Mouse (Mus musculus) MEL (cell line): ENCODE data around the gene Pcsk4. TPM values are rescaled to one million over a fixed set of nuclear protein-coding genes. Genes with fewer than 3 reads are reported as not detected.

Experiments
- DNase-seq: peaks from one replicate; pipeline ENCODE4 v3.0.0; 2011; ENCODE audit warnings: low read depth, low spot score
- H3K27ac ChIP-seq: 2 replicates; pipeline ENCODE4 v1.5.1; 2012; ENCODE audit warnings: low read depth, mild to moderate bottlenecking, control low read depth, low read length, moderate library complexity; ENCODE audit not compliant: control insufficient read depth
- H3K27me3 ChIP-seq, 2 experiments: fragments of 150-350 bp in 1 of 2; sonication (generic) in 1 of 2; 2 replicates each; pipeline ENCODE4 v1.6.1; 2012; ENCODE audit warnings: low read length in 2 of 2, mild to moderate bottlenecking in 2 of 2, improper control_type of control experiment in 1 of 2, moderate library complexity in 1 of 2; ENCODE audit not compliant: insufficient read depth in 2 of 2, control insufficient read depth in 1 of 2
- H3K36me3 ChIP-seq, 2 experiments: 2 replicates each; pipeline ENCODE4 v1.6.1; 2012 to 2014; ENCODE audit warnings: low read length in 2 of 2, improper control_type of control experiment in 1 of 2, inconsistent platforms in 1 of 2, mild to moderate bottlenecking in 1 of 2; ENCODE audit not compliant: insufficient read depth in 2 of 2, control insufficient read depth in 1 of 2
- H3K4me1 ChIP-seq, 2 experiments: fragments of 150-350 bp in 1 of 2; sonication (generic) in 1 of 2; 2 replicates each; pipeline ENCODE4 v1.6.1; 2012; ENCODE audit warnings: low read length in 2 of 2, improper control_type of control experiment in 1 of 2, mild to moderate bottlenecking in 1 of 2; ENCODE audit not compliant: insufficient read depth in 2 of 2, control insufficient read depth in 1 of 2
- H3K4me3 ChIP-seq, 2 experiments: fragments of 150-350 bp in 1 of 2; sonication (generic) in 1 of 2; 2 replicates each; pipeline ENCODE4 v1.5.1; 2012; ENCODE audit warnings: low read depth in 2 of 2, low read length in 2 of 2, mild to moderate bottlenecking in 2 of 2, moderate library complexity in 2 of 2, control low read depth in 1 of 2, improper control_type of control experiment in 1 of 2; ENCODE audit not compliant: control insufficient read depth in 1 of 2, insufficient read depth in 1 of 2
- H3K79me2 ChIP-seq: 2 replicates; pipeline ENCODE4 v1.6.1; 2012; ENCODE audit warnings: mild to moderate bottlenecking, low read length, moderate library complexity; ENCODE audit not compliant: control insufficient read depth, poor library complexity, insufficient read depth
- H3K9ac ChIP-seq: 2 replicates; pipeline ENCODE4 v1.6.1; 2012; ENCODE audit warnings: low read depth, mild to moderate bottlenecking, control low read depth, low read length, moderate library complexity; ENCODE audit not compliant: control insufficient read depth, poor library complexity, severe bottlenecking
- H3K9me3 ChIP-seq: fragments of 150-350 bp; sonication (generic); replicated peaks from 2 replicates; pipeline ENCODE4 v1.6.1; 2012; ENCODE audit warnings: mild to moderate bottlenecking, low read length, improper control_type of control experiment, moderate library complexity; ENCODE audit not compliant: insufficient read depth
- BHLHE40 ChIP-seq: IDR thresholded peaks from 2 replicates; pipeline ENCODE4 v1.6.1; 2012; ENCODE audit warnings: low read depth, mild to moderate bottlenecking, inconsistent platforms, low read length, improper control_type of control experiment, borderline replicate concordance
- CHD2 ChIP-seq: IDR thresholded peaks from 2 replicates; pipeline ENCODE4 v1.6.1; 2011; ENCODE audit warnings: low read length, improper control_type of control experiment
- E2F4 ChIP-seq: IDR thresholded peaks from 2 replicates; pipeline ENCODE4 v1.6.1; 2011; ENCODE audit warnings: low read depth, low read length, improper control_type of control experiment, borderline replicate concordance
- ELF1 ChIP-seq: IDR thresholded peaks from 2 replicates; pipeline ENCODE4 v1.6.1; 2014; ENCODE audit warnings: low read depth, mild to moderate bottlenecking, inconsistent platforms, low read length, improper control_type of control experiment, moderate library complexity
- GATA1 ChIP-seq: IDR thresholded peaks from 2 replicates; pipeline ENCODE4 v1.6.1; 2011; ENCODE audit warnings: low read depth, low read length, improper control_type of control experiment
- KAT2A ChIP-seq: conservative IDR thresholded peaks from 2 replicates; pipeline ENCODE4 v1.6.1; 2012; ENCODE audit warnings: low read depth, low read length, improper control_type of control experiment, inconsistent platforms
- MAZ ChIP-seq: IDR thresholded peaks from 2 replicates; pipeline ENCODE4 v1.6.1; 2012; ENCODE audit warnings: low read depth, mild to moderate bottlenecking, inconsistent platforms, low read length, improper control_type of control experiment
- MXI1 ChIP-seq: IDR thresholded peaks from 2 replicates; pipeline ENCODE4 v1.6.1; 2011; ENCODE audit warnings: mild to moderate bottlenecking, low read depth, low read length, improper control_type of control experiment
- MYB ChIP-seq: IDR thresholded peaks from 2 replicates; pipeline ENCODE4 v1.6.1; 2011; ENCODE audit warnings: mild to moderate bottlenecking, low read depth, low read length, improper control_type of control experiment
- MYC ChIP-seq: IDR thresholded peaks from 2 replicates; pipeline ENCODE4 v1.6.1; 2011; ENCODE audit warnings: low read depth, mild to moderate bottlenecking, low read length, improper control_type of control experiment, moderate library complexity
- POLR2AphosphoS2 ChIP-seq: IDR thresholded peaks from 2 replicates; pipeline ENCODE4 v1.6.1; 2011; ENCODE audit warnings: low read length, improper control_type of control experiment
- POLR2AphosphoS5 ChIP-seq: IDR thresholded peaks from 2 replicates; pipeline ENCODE4 v1.6.1; 2012; ENCODE audit warnings: low read depth, borderline replicate concordance, mild to moderate bottlenecking, inconsistent platforms, low read length, moderate library complexity, mixed read lengths
- RAD21 ChIP-seq: IDR thresholded peaks from 2 replicates; pipeline ENCODE4 v1.6.1; 2011; ENCODE audit warnings: mild to moderate bottlenecking, low read depth, low read length, improper control_type of control experiment
- RCOR1 ChIP-seq: IDR thresholded peaks from 2 replicates; pipeline ENCODE4 v1.6.1; 2012; ENCODE audit warnings: low read depth, mild to moderate bottlenecking, inconsistent platforms, low read length, improper control_type of control experiment
- SMC3 ChIP-seq: IDR thresholded peaks from 2 replicates; pipeline ENCODE4 v1.6.1; 2011; ENCODE audit warnings: low read depth, low read length, improper control_type of control experiment
- TAL1 ChIP-seq: IDR thresholded peaks from 2 replicates; pipeline ENCODE4 v1.6.1; 2012; ENCODE audit warnings: mild to moderate bottlenecking, inconsistent platforms, low read length, moderate library complexity, mixed read lengths
- TBP ChIP-seq: IDR thresholded peaks from 2 replicates; pipeline ENCODE4 v1.8.0; 2011; ENCODE audit warnings: low read depth, low read length, improper control_type of control experiment
- TCF12 ChIP-seq: IDR thresholded peaks from 2 replicates; pipeline ENCODE4 v1.6.1; 2014; ENCODE audit warnings: low read depth, mild to moderate bottlenecking, inconsistent platforms, low read length, improper control_type of control experiment, moderate library complexity
- UBTF ChIP-seq: IDR thresholded peaks from 2 replicates; pipeline ENCODE4 v1.6.1; 2012; ENCODE audit warnings: low read depth, mild to moderate bottlenecking, inconsistent platforms, low read length, improper control_type of control experiment, moderate library complexity, borderline replicate concordance; ENCODE audit not compliant: insufficient read depth
- USF1 ChIP-seq: IDR thresholded peaks from 2 replicates; pipeline ENCODE4 v1.6.1; 2014; ENCODE audit warnings: low read depth, mild to moderate bottlenecking, inconsistent platforms, low read length, improper control_type of control experiment, moderate library complexity
- ZC3H11A ChIP-seq: IDR thresholded peaks from 2 replicates; pipeline ENCODE4 v1.6.1; 2012; ENCODE audit warnings: low read depth, mild to moderate bottlenecking, inconsistent platforms, low read length, improper control_type of control experiment
- ZKSCAN1 ChIP-seq: IDR thresholded peaks from 2 replicates; pipeline ENCODE4 v1.6.1; 2012; ENCODE audit warnings: low read depth, mild to moderate bottlenecking, inconsistent platforms, low read length, improper control_type of control experiment, moderate library complexity
- ZMIZ1 ChIP-seq: IDR thresholded peaks from 2 replicates; pipeline ENCODE4 v1.6.1; 2012; ENCODE audit warnings: low read depth, mild to moderate bottlenecking, inconsistent platforms, low read length, improper control_type of control experiment, moderate library complexity
- ZNF384 ChIP-seq: IDR thresholded peaks from 2 replicates; pipeline ENCODE4 v1.6.1; 2012; ENCODE audit warnings: low read depth, mild to moderate bottlenecking, inconsistent platforms, low read length, improper control_type of control experiment
- polyA plus RNA-seq, 2 experiments: library from polyadenylated mRNA; stranded (reverse) in 1 of 2; unstranded in 1 of 2; fragments of >175 nt in 1 of 2; fragments of >200 nt in 1 of 2; gene quantifications; 2 replicates each; pipeline versions ENCODE4 v1.2.1 to v1.2.4; 2012; ENCODE audit warnings: low replicate concordance in 2 of 2, low read depth in 1 of 2; ENCODE audit not compliant: insufficient read length in 2 of 2, insufficient read depth in 1 of 2, missing spikeins in 1 of 2
- total RNA-seq: library from RNA; depleted of rRNA; stranded (reverse); fragments of 300-350 nt; gene quantifications from 2 replicates; pipeline ENCODE4 v1.2.3, GENCODE M21; 2012

Gene Pcsk4
- total and polyA plus RNA-seq, 3 experiments: 6.5 to 23.1 TPM; not detected in 1

GRCm38 (mm10) chr10:80299824-80300223 lies 29.5 kb downstream of the Pcsk4 start:
- Histone ChIP-seq H3K9me3 (no peaks in the 10 kb centered on the region), H3K4me3 (no peak overlapping the region), H3K4me1 (peaks cover 0 to 11% of the 10 kb centered on the region in 2 experiments; a peak in 2 of 4 replicates), H3K27me3 (no peaks in the 10 kb centered on the region)
- no peak for DNase-seq
- TF ChIP-seq TAL1 (no peak), ZNF384 (no peak), MYB (no peak), RAD21 (no peak), UBTF (no peak), BHLHE40 (no peak), TCF12 (no peak), KAT2A (no peak), TBP (no peak), POLR2AphosphoS5 (no peak), E2F4 (no peak), ZKSCAN1 (no peak), USF1 (no peak)
- TF ChIP-seq, all 39 proteins: peak for 0
- no peaks in the 10 kb centered on the region for H3K79me2 ChIP-seq
- no peak overlapping the region for H3K27ac ChIP-seq
- no peaks in the 10 kb centered on the region for H3K36me3 ChIP-seq
- no peak overlapping the region for H3K9ac ChIP-seq

- no peaks in the 10 kb centered on the region for H3K27me3 ChIP-seq
Observed at GRCm38 (mm10) chr10:80299301-80299700, 30.0 kb downstream of the Pcsk4 start.

More at GRCm38 (mm10) chr10:80299301-80299700, 30.0 kb downstream of the Pcsk4 start:
- H3K36me3 ChIP-seq: peaks cover 1 to 4% of the 10 kb centered on the region in 2 experiments; a peak in 2 of 4 replicates
- H3K9ac ChIP-seq: no peak overlapping the region
- no peaks in the 10 kb centered on the region for H3K79me2 ChIP-seq
- no peaks in the 10 kb centered on the region for H3K9me3 ChIP-seq
- TF ChIP-seq GATA1 (no peak), USF1 (no peak), UBTF (no peak), ZMIZ1 (no peak), SMC3 (no peak), CHD2 (no peak), ELF1 (no peak), BHLHE40 (no peak), MXI1 (no peak), ZNF384 (no peak), TBP (no peak), ZC3H11A (no peak), ZKSCAN1 (no peak), TCF12 (no peak), MAZ (no peak), POLR2AphosphoS2 (no peak), RCOR1 (no peak), POLR2AphosphoS5 (no peak), MYC (no peak), RAD21 (no peak)
- H3K27ac ChIP-seq: no peak overlapping the region
- no peak for DNase-seq
- H3K4me1 ChIP-seq: peaks cover 0 to 16% of the 10 kb centered on the region in 2 experiments; a peak in 2 of 4 replicates
- H3K4me3 ChIP-seq: no peak overlapping the region
